Mouse (Mus musculus): Measurements from ENCODE around the gene C130032M10Rik.
A peak's percentile ranks its signal among the peaks of the same experiment; 100 is the strongest.

C130032M10Rik gene

DNA sequence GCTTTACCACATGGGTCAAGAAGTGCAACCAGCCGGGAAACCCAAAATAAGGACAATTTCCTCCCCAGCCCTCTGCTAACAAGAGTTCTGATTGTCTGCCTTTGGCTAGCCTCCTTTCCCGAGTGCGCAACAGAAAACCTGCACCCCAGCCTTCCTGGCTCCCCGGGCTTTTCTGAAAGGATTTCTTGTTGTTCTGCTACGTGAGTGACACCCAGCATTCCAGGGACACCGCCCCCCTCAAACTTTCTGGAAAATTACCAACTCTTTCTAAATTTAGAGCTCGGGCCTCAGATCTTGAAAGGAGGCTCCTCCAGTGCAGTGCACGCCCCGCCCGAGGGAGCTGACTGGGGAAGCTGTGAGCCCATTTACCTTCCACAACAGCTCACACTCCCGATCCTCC, at the start of gene C130032M10Rik:
TSS of gene C130032M10Rik (plus strand) at position 334 of the 400 bp plus-strand sequence.
- DNase-seq = no peak

DNA sequence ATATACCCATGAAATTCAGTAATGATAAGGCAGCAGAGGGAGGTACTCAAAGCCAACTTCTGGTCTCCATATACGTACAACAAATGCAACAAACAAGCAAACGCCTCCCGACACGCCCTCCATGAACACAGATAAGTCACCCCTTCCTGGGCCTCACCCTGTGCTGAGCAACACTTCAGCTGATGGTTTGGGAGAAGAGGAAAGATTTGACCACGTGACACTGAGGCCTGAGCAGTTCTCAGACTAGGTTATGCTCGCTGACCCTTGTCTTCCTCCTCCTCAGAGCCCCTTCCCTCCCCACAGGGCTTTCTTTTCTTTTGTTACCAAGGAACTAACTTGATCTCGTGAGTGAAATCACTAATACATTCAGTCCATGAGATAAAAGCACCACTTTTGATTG, 48.6 kb upstream of the C130032M10Rik start:
- no peak for DNase-seq

DNA sequence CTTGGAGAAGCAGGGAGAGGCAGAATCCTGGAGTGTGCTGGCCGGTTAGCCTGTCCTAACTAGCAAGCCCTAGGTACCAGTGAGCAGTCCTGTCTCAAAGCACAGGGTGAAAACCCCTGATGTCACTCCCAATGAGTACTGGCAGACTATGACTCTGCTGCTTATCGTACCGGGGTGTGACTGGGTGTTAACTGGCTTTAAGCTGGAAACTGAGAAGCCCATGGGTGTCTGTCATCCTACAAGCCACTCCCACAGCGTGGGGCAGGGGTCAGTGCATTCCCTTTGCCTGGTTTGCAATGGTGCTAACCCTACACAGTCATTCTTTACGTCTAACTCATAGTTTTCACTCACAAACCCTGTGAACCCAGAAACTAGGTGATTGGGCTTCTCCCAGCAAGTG, 47.3 kb upstream of the C130032M10Rik start:
- no peak for DNase-seq

DNA sequence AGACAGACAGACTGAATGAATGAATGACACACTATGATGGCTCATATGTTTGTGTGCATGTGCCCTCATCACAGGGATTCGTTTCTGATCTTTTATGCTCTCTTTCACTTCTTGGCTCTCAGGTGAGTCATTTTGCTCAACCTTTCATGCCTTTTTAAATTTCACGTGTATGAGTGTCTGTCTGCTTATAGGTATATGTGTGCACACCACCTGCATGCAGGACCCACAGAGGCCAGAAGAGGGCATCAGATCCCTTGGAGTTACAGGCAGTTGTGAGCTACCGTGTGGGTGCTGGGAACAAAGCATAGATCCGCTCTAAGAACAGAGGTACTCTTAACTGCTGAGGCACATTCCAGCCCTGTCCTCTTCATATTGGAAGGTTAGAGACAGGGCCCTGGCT, 46.8 kb upstream of the C130032M10Rik start:
- DNase-seq = no peak

DNA sequence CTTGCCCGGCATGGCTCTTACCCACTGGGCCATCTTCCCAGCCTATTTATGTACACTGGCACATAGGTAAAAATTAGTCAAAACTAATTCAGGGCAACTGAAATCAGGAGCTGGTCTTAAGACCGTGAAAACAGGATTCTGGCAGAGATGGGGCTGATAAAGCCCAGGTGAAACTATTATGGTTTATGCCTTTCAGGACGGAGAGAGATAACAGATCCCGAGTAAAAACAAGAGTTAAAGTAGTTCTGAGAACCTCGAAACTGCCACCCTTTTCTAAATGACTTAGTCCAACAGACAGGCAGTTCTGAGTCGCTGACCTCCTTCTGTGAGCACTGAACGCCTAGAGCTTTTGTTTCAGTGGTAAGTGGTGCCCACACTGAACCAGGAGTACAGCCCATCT, 43.6 kb upstream of the C130032M10Rik start:
- no peak for DNase-seq

DNA sequence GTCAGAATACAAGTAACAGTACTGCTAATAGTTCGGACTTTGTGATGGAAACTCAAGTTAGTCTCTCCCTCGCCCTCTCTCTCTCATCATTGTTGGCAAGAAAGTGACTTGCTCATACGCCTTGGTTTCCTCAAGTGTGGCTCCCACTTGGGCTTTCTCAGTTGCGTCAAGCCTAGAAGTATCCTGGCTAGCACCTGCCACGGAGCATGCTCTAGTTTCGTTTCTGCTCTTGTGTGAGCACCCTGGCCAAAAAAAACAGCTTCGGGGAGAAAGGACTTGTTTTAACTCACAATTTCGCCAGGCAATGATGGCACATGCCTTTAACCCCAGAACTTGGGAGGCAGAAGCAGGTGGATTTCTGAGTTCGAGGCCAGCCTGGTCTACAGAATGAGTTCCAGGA, 38.5 kb upstream of the C130032M10Rik start:
- DNase-seq = no peak

DNA sequence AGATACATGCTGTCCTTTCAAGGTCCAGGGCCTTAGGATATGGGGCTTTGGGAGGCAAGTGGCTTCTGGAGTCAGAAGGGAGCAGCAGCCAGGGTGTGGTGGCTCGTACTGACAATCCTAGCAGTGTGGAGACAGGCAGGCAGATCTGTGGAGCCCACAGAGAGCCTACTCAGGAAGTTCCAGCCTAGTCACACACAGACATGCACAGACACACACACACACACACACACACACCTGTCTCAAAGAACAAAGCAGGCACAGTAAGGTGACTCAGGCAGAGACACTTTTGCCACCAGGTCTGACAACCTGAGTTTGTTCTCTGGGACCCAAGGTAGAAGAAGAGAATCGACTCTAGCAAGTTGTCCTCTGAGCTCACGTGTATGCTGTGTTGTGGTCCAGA, 34.6 kb upstream of the C130032M10Rik start:
- no peak for DNase-seq

DNA sequence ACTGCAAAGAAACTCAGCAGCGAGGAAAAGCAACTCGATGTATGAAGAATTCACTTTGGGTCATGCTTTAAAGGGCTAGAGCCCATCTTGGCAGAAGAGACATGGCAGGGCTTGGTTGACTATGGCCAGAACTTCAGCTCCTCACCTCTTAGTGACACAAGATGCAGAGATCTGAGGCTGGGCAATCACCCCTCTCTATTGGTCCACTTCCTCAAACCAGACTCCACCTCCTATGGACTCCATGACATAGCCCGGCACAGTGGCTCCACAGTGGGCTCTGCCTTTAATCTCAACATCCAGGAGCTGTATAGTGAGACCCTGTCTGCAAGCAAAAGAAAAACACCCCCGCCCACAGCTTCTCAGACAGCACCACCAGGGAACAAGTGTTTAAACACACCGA, 30.7 kb upstream of the C130032M10Rik start:
- no peak for DNase-seq

DNA sequence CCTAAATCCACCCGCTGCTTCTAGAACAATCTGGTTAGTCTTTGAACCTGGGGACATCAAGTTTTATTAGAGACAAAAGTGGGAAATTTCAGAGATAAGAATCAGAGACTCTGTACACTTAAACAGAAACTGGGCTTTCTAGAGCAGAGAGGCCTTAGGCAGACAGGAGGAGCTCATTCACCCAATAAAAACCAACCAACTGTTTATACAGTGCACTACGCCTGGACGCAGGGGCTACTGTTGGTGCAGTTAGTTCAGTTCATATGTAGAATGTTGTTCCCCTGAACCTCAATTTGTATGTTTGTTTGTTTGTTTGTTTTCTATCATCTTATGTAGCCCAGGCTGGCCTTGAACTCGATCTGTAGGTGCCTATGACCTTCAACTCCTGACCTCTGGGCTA, 28.7 kb upstream of the C130032M10Rik start:
- no peak for DNase-seq

DNA sequence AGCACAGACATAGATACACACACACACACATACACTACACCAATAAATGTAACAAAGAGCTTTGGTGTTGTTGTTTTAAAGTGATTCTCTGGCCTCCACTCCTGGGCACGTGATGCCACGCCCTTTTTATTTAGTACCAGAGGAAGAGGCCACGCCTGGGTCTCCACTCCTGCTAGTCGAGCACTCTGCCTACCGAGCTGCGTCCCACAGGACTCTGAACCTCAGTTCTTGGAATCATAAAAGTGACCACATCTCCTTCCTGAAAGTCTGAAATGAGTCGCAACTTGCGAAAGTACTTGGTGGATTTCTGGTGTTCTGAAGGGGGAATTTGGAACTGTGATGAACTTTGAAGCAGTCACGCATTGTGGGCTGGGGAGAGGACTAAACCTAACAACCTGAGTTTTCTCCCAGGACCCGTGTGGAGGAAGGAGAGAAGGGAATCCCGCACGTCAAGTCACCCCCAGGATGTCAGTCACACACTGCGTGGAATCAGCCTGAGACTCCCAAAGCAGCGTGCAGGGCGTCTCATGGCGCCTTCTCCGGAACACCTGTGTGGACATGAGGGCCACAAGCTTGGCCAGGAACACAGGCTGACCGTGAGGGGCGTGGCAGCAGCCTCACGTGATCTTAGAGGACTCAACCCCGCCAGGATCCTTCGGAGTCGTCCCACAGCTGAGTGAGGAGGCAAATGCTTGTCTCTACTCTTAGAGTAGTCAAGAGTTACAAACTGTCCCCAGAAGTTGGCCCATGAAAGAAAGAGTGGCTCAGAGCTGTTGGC, 27.8 kb upstream of the C130032M10Rik start:
- no peak for DNase-seq

DNA sequence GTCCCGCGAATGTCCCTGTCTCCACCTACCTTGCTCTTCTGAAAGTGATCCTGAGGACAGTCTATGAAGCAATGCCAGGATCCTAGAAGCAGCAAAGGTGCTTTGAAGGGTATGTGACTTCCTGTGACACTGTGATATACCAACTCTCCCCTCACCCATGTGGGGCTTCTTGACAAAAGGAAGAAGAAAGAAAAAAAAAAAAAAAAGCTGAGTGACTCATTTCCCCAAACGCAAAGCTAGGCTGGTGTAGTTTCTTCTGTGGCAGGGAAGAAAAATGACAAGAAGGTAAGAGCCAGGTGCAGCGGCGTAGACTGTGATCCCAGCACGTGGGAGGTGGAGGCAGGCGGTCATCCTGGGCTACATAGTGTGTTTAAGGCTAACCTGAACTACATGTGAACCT, 19.0 kb upstream of the C130032M10Rik start:
- DNase-seq = no peak

DNA sequence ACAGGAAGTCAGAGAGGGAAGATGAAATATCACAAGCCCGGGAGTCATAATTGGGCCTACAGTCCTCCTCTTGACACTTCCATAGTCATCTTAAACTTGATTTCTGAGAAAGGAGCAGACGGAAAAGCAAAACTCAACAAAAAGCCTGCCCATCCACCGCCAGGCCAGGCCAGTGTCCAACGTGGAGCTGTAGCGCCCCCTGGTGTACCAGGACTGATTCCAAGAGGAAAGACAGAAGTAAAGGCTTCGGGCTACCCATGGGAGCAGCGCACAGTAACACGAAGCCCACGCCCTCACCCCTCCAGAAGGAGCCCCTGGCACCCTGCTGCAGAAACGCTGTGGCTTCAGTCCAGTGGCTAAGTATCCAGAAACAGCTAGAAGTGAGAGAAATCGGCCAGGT, 17.3 kb upstream of the C130032M10Rik start:
- DNase-seq = peak; percentile 79 to 89

DNA sequence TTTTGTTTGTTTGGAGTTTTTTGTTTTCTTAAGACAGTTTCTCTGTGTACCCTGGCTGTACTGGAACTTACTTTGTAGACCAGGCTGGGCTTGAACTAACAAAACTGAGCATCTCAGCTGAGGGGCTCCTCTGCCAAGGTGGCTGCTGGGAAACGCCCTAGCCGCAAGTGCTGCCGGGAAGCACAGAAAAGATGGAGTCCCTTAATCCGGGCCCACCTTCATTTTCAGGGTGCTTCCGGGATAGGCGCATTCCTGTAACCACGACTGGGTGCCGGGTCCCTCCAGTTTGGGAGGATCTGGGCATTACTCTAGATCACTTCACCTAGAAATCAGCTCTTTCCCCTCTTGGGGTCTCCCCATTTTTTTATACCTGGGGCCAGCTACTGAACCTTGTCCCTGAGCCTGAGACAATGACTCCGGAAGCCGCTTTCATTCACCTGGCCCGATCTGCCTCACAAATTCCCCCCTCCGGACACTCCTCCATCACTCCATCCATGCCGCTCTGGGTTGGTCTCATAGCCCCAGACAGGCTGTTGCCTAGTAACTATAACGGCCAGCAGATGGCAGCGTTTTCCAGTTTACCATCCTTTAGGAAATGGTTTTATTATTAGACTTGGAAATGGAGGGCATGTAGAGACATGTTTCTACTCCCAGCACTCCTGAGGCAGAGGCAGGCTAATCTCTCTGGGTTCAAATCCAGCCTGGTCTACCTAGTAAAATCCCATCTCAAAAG, 15.5 kb upstream of the C130032M10Rik start:
- peak; percentile 37 to 76 for DNase-seq

DNA sequence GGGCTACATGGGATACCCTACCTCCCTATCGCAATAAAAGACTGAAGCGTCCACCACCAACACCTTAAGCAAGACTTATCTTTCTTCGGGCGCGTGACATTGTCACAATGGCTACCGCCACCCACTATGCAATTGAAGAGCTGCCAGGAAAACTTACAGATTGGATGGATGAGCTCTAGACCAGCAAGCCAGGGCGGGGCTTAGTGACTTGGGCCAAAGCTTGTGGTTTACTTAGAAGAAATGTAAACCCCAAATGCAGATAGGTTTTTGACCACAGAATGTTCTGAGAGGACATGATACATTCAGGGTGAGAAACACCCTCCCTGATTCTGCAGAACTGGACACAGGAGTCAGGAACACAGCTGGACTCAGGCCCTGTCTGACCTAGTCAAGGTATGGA, 14.4 kb upstream of the C130032M10Rik start:
- DNase-seq = no peak

DNA sequence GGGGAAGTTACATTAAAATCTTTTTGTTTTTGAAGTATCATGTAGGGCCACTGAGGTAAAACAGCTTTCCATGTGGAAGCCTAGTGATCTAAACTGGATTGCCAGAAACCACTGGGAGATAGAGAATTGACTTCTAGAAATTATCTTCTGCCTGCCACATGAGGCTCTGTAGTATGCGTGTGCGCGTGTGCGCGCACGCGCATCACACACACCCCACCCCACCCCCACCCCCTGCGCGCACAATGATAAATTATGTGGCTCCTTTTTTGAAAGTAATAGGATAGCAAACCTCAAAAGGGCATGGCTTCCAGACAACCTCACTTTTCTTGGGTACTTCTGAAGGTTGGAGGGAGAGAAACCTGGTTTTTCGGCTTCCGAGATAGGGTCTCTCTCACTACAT, 13.6 kb upstream of the C130032M10Rik start:
- DNase-seq = no peak

DNA sequence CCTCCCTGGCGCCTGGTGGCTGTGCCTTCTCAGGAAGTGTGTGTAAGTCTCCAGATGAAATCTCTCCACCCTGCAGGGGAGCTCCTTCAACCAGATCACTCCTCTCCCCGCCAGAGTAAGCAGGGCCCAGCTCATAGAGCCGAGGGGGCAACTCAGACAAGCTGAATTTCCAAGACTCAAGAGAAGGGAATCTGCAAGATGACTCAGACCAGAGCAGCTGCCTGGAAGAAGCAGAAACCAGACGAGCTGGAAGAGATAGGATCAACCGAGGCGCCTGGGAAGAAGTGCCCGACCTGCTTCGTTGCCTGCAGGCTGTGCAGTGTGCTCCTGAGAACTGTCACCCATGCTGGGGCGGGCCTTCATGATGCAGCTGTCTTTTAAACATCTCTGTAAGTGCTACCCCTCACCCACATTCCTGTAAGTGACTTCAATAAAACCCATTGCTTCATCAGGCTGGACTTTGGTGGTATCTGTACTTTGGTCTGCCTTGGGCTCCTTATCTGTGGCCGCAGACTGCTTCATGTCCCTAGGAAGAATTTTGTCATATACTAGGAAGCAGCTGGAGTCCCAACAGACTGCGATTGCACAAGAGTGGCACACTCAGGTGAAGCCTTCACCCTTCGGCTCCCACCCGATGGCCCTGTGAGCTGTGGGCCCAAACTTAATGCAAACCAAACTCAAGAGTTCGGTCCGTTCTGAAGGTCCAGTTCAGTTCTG, 12.6 kb upstream of the C130032M10Rik start:
- DNase-seq = no peak

DNA sequence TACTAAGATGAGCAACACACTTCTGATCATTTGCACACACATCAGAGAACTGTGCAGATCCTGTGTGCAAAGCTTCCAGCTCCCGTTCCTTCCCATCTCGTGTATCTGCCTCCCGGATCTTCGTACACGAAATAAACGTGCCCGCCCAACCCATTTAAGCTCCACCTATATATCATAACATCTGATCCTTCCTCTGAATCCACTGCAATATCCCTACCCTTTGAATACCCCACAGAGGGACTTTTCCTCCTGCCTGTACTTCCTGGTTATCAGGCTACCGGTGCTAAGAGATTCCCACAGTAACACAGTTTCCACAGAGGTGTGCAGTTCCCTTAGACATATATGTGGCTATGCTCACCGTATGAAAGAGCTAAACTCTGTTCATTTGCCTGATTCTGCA, 10.7 kb upstream of the C130032M10Rik start, which contains the start of gene Ccr4:
TSS of gene Ccr4 (minus strand) at position 101 of the 400 bp plus-strand sequence.
- DNase-seq = no peak

DNA sequence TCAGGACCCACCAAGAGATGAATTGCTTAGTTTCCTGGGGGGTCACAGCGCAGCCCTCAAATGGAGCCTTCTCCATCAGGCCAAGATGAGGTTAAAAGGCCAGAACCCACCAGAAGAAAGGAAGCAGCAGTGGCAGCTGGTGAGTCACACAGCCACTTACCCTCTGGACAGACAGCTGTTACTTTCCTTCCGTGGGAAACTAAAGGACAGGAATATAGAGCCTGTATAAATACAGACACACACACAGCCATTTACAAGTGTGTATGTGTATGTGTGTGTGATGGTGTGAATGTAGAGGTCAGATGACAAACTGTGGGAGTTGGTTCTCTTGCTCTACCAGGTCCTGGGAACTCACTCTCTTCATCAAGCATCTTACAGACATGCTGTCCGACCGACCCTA, 8.9 kb upstream of the C130032M10Rik start:
- peak in 1 of 2 experiments; percentile 29 for DNase-seq

DNA sequence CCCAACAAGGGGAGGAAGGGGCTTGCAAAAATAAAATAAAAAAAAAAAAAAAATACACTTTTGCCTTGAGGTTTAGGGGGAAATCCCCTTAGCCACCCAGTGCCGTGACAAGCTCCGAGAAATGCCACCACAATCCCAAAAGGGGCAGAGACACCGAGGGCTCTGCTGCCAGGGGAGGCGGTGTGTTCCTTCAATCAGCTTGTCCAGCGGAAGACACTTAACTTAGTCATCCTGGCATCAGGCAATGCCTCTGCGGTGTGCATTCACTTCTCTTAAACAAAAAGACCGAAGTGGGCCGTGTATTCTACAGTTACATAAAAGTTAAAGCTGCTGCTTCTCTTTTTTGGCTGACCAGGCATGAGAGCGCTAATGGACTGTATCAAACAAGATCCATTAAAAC, 8.1 kb upstream of the C130032M10Rik start:
- no peak for DNase-seq

DNA sequence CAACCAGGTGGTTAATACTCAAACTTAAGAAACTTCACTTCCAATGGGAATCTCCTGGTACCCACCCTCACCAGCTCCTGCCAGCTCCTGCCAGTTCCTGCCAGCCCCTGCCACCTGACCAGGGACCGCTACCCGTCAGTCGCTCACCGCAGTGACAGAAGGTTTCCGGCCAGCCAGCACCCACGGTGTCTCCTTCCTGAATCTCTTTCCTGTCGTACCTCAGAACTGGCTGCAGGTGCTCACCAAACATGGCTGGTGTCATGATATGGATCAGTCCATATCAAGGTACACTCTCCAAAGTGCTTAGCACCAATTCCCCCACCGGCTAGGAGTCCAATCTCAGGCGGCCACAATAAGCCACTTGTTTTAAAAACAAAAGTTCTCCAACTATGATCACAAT, 5.7 kb upstream of the C130032M10Rik start:
- no peak for DNase-seq

DNA sequence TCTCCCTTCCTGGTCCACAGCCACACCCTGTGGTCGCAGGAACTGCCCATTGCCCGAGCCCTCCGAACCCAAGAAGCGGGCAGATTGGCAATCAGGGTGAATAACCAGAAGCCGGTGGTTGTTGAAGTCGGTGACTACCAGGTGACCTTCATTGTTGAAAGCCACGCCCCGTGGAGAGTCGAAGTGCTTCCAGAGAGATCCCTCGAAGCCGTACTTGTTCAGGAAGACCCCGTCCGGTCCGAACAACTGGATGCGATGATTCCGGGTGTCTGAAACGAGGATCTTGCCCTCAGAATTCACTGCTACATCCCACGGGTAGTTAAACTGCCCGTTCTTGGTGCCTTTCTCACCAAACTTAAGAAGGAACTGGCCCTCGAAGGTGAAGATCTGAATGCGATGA, 2.7 kb upstream of the C130032M10Rik start:
- no peak for DNase-seq

DNA sequence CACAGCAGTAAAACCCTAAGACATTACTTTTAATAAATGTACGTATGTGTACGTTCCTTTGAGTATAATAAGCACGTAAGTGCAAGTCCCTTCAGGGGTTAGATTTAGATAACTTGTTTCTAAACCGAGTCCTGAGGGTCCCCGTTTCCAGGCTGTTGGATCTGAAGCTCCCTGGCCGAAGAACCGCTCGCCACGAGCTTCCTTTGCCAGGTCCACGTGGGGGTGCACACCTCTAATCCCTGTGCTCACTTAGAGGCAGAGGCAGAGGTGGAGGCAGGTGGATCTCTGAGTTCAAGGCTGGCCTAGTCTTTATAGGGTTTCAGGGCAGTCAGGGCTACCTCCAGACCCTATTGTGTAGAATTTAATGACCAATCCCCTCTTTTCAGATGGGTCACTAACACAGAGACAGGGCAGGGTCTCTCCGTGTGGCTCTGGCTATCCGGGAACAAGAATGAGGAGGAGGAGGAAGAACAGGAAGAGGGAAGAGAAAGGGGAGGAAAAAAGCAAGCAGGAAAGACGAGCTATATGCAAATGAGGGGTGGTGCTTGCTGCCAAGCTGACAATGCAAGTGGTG, 2.5 kb downstream of the C130032M10Rik start:
- DNase-seq = no peak

DNA sequence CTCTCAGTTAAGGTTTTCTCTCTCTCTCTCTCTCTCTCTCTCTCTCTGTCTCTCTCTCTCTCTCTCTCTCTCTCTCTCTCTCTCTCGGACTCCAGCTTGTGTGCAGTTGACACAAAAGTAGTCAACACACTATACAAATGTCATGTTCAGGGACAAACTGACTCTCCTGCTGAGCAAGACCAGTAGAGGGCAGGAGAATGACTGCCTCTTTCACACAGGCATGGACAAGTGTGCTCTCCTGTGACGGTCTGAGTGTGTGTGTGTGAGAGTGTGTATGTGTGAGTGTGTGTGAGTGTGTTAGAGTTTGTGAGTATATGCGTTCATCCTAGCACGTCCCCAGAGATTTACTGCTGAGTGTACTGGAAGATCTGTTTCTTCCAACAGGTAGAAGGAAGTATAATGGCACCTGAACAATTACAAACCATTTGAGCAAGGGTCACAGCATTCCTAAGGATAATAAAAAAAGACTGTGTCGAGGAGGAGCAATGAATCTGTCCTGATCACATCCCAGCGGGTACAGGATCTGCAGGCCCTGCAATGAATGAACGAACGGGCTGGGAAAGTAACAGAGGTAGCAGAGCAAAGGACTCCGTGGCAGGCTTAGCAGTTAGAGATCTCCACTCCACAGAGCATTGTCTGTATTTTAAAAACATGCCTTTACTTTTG, 3.4 kb downstream of the C130032M10Rik start:
- no peak for DNase-seq
